Mouse (Mus musculus) midbrain, postnatal 0 days (tissue): Measurements from ENCODE around the gene Arhgap27. TPM values are rescaled to one million over a fixed set of nuclear protein-coding genes. Genes with fewer than 3 reads are reported as not detected.

Experiments used
- ATAC-seq: fragments of 200-750 bp; cut with Nextera tagmentation; 2 replicates; pipeline ENCODE4 v1.8.0; 2017; ENCODE audit warnings: moderate number of reproducible peaks, mild to moderate bottlenecking, moderate TSS enrichment, moderate library complexity; ENCODE audit not compliant: low FRiP score
- DNase-seq: peaks from one replicate; pipeline ENCODE4 v3.0.0-alpha.2; 2015; ENCODE audit warnings: low spot score
- H3K27ac ChIP-seq: fragments of 300-500 bp; sonication (generic); 2 replicates; pipeline ENCODE4 v1.5.1; 2014; ENCODE audit warnings: low read depth, mild to moderate bottlenecking, low read length, mixed read lengths
- H3K27me3 ChIP-seq: fragments of 300-500 bp; sonication (generic); 2 replicates; pipeline ENCODE4 v1.6.1; 2014; ENCODE audit warnings: low read length, control low read depth, mixed read lengths; ENCODE audit not compliant: insufficient read depth
- H3K36me3 ChIP-seq: fragments of 300-500 bp; sonication (generic); 2 replicates; pipeline ENCODE4 v1.6.1; 2014; ENCODE audit warnings: low read length, control low read depth, mixed read lengths; ENCODE audit not compliant: insufficient read depth
- H3K4me1 ChIP-seq: fragments of 300-500 bp; sonication (generic); 2 replicates; pipeline ENCODE4 v1.6.1; 2014; ENCODE audit warnings: mild to moderate bottlenecking, control low read depth, antibody characterized with exemption, low read length, mixed read lengths; ENCODE audit not compliant: insufficient read depth
- H3K4me2 ChIP-seq: fragments of 300-500 bp; sonication (generic); 2 replicates; pipeline ENCODE4 v1.6.1; 2014; ENCODE audit warnings: low read depth, mild to moderate bottlenecking, low read length, mixed read lengths; ENCODE audit not compliant: poor library complexity, severe bottlenecking
- H3K4me3 ChIP-seq: fragments of 300-500 bp; sonication (generic); 2 replicates; pipeline ENCODE4 v1.5.1; 2014; ENCODE audit warnings: low read depth, mild to moderate bottlenecking, low read length, moderate library complexity
- H3K9ac ChIP-seq: fragments of 300-500 bp; sonication (generic); replicated peaks from 2 replicates; pipeline ENCODE4 v1.6.1; 2014; ENCODE audit warnings: mild to moderate bottlenecking, low read length, moderate library complexity, mixed read lengths; ENCODE audit not compliant: poor library complexity, severe bottlenecking
- H3K9me3 ChIP-seq: fragments of 300-500 bp; sonication (generic); 2 replicates; pipeline ENCODE4 v1.6.1; 2016; ENCODE audit warnings: low read length, control low read depth
- CTCF ChIP-seq: IDR thresholded peaks from 2 replicates; pipeline ENCODE4 v1.5.1; 2016; ENCODE audit warnings: antibody characterized with exemption, mild to moderate bottlenecking
- WGBS: fragments of 180-500 bp; shearing (Covaris S2); extraction: QIAGEN DNeasy Blood & Tissue Kit; methylation state at CpG from one replicate; pipeline ENCODE4 v1.1.7; 2014; 5-methylcytosine and 5-hydroxymethylcytosine counted together
- polyA plus RNA-seq: library from polyadenylated mRNA; unstranded; fragments of >200 nt; fragmentation: Nextera tagmentation; extraction: Ambion mirVana; gene quantifications from 2 replicates; pipeline ENCODE4 v1.2.1, GENCODE M21; 2015
- total RNA-seq: library from RNA; depleted of rRNA; stranded (reverse); fragments of >200 nt; gene quantifications from 2 replicates; pipeline ENCODE4 v1.2.3, GENCODE M21; 2014

Gene Arhgap27
- total and polyA plus RNA-seq, 2 experiments from 2014 or later: 4.9 to 7.9 TPM

DNA sequence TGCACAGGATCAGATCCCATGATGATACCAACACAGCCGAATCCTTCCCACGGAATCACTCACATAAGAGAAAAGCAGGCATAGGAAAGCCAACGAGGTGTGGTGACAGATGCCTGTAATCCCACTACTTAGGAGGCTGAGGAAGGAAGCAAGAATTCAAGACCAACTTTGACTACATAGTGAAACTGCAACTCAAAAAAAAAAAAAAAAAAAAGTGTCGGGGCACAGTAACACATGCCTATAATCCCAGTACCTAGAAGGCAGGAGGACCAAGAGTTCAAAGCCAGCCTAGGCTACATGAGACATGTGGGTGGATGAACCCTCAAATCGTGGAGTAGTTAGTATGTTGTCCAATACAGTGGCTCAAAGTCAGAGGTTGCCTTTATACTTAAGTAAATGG, 12.3 kb upstream of the Arhgap27 start:
- Histone ChIP-seq H3K9ac (no peak overlapping the region), H3K4me3 (no peak overlapping the region), H3K36me3 (peaks cover 55% of the 10 kb centered on the region), H3K9me3 (no peaks in the 10 kb centered on the region), H3K27me3 (no peaks in the 10 kb centered on the region), H3K4me1 (no peaks in the 10 kb centered on the region), H3K4me2 (no peak overlapping the region), H3K27ac (no peak overlapping the region)
- DNase-seq (no peak), ATAC-seq (no peak)
- no peak for TF ChIP-seq CTCF
- WGBS: 93% methylated on average over 5 of the region's 5 CpGs

DNA sequence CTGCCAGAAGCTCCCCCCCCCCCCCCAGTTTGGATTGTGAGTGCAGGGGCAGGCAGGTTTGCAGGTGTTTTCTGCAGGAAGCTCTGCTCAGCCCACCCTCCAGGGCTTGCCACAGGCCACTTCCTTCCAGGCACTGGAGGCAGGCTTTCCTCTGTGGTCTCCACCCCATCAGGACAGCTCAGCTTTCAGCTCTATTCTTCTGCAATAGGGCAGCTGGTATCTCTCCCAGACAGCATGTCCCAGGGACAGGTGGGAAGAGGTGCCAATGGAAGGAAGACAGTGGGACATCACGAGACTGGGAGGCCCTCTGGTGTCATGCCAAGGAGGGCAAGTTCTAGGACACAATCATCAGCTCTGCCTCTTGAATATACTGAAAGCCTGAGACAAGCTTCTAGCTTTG, 11.8 kb upstream of the Arhgap27 start:
- ATAC-seq (no peak), DNase-seq (no peak)
- Histone ChIP-seq H3K9me3 (no peaks in the 10 kb centered on the region), H3K27ac (no peak overlapping the region), H3K9ac (no peak overlapping the region), H3K4me1 (no peaks in the 10 kb centered on the region), H3K27me3 (no peaks in the 10 kb centered on the region), H3K4me3 (no peak overlapping the region), H3K36me3 (peaks cover 60% of the 10 kb centered on the region), H3K4me2 (no peak overlapping the region)
- 89% methylated on average over 1 of the region's 1 CpGs for WGBS
- no peak for TF ChIP-seq CTCF

DNA sequence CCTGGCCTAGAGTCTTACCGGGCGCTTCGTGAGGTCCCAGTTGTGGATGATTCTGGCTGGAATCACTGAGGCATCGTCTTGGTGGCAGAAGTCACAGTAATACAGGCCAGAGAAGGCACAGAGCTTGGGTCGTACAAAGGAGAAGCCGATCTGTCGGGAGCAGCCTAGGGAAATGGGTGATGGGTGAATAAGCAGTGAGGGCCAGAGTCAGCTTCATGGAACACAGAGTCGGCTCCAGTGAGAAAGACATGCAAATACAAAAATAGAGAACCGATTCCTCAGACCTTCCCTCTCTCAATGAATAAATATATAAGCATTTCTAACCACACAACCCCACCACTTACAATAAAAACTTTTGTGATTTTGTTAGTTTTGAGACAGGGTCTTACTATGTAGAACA, 10.4 kb upstream of the Arhgap27 start:
- no peak overlapping the region for H3K9ac ChIP-seq
- ATAC-seq (no peak), DNase-seq (no peak)
- no peaks in the 10 kb centered on the region for H3K4me1 ChIP-seq
- H3K27me3 ChIP-seq: no peaks in the 10 kb centered on the region
- H3K27ac ChIP-seq: no peak overlapping the region
- no peaks in the 10 kb centered on the region for H3K9me3 ChIP-seq
- no peak for TF ChIP-seq CTCF
- no peak overlapping the region for H3K4me3 ChIP-seq
- no peak overlapping the region for H3K4me2 ChIP-seq
- H3K36me3 ChIP-seq: peaks cover 55% of the 10 kb centered on the region
- WGBS: 90% methylated on average over 9 of the region's 9 CpGs

DNA sequence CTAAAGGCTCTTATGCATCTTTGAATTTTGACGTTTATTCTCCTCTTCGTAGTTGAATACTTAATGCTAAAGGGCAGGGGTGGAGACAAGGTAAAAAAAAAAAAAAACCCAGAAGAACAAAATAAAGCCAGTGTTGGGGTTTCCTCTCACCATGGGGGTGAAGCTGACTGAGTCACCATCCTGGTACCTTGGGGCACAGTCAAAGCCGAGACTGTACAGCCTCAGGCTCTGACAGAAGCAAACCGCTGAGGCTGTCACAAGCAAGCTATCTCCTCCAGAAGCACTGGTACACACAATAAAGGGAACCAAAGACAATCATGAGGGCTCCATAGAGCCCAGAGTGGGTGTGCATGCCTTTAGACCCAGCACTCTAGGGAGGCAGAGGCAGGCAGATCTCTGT, 9.1 kb upstream of the Arhgap27 start:
- Histone ChIP-seq H3K27me3 (no peaks in the 10 kb centered on the region), H3K4me2 (no peak overlapping the region), H3K4me1 (no peaks in the 10 kb centered on the region), H3K4me3 (no peak overlapping the region), H3K36me3 (peaks cover 48% of the 10 kb centered on the region), H3K9me3 (no peaks in the 10 kb centered on the region), H3K9ac (no peak overlapping the region), H3K27ac (no peak overlapping the region)
- no peak for DNase-seq
- ATAC-seq: no peak
- 84% methylated on average over 4 of the region's 4 CpGs for WGBS
- TF ChIP-seq CTCF: no peak

DNA sequence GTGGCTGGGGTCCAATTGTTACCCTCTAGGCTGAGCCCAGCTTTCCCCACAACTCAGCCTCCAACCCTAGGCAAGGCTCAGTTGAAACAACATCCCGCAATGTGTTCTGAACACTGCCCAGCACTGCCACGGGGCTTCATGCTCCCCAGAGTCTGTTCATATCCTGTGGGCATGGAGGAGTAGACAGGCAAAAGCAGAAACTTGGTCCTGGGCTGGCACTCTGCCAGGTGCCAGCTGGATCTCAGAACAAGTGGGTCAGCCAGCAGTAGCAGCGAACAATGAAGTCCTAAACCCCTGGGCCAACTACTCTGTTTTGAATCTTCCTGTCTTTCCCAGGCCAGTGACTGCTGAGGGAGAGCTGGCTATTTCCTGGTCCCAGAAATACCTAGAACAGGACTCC, 8.6 kb upstream of the Arhgap27 start:
- peak; percentile 49 for DNase-seq
- no peaks in the 10 kb centered on the region for H3K4me1 ChIP-seq
- H3K4me3 ChIP-seq: no peak overlapping the region
- H3K9ac ChIP-seq: no peak overlapping the region
- no peak overlapping the region for H3K27ac ChIP-seq
- H3K27me3 ChIP-seq: no peaks in the 10 kb centered on the region
- no peaks in the 10 kb centered on the region for H3K9me3 ChIP-seq
- H3K36me3 ChIP-seq: peaks cover 48% of the 10 kb centered on the region
- no peak overlapping the region for H3K4me2 ChIP-seq
- TF ChIP-seq CTCF: no peak
- 59% methylated on average over 3 of the region's 3 CpGs for WGBS
- ATAC-seq: no peak

DNA sequence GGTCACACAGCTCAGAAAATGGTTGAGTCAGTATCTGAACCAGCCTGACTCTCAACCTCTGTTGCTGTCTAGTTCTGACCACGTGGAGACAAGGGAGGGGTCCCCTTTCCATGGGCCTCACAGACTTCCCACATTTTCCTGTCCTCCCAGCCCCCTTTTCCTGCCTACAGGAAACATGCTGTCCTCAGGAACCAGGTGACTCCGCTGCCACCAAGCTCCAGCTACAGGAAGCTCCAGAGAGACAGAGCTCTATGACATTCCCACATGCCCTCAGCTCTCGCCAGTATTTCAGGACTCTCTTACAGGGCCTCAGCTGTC, 7.7 kb upstream of the Arhgap27 start:
- no peak overlapping the region for H3K27ac ChIP-seq
- H3K4me1 ChIP-seq: no peaks in the 10 kb centered on the region
- no peak overlapping the region for H3K4me3 ChIP-seq
- H3K9ac ChIP-seq: no peak overlapping the region
- TF ChIP-seq CTCF: no peak
- ATAC-seq: no peak
- 83% methylated on average over 3 of the region's 3 CpGs for WGBS
- H3K9me3 ChIP-seq: no peaks in the 10 kb centered on the region
- H3K27me3 ChIP-seq: no peaks in the 10 kb centered on the region
- no peak for DNase-seq
- no peak overlapping the region for H3K4me2 ChIP-seq
- peaks cover 47% of the 10 kb centered on the region for H3K36me3 ChIP-seq
